29 mouse cellular contexts compared by ENCODE assay signal in the genomic region with DNA sequence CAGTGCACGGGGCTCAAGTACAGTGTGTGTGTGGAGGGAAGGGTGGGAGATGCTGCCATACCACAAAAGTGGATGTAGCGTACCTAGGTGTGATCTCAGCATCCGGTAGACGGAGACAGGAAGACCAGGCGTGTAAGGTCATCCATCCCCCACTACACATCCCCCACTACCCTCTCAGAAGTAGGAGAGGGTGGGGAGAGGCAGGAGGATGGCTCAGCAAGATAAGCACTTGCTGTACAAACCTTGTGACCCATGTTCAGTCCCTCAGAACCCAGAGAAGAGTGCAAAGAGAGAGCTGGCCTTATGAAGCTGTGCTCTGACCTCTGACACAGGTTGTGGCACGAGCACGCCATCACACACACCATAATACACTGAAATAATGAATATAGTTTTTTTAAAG. TPM values are rescaled to one million over a fixed set of nuclear protein-coding genes. Genes with fewer than 3 reads are reported as not detected.
DNase-seq lines count a peak whose midpoint lies in the region; ATAC-seq lines count a peak whose summit lies in the region.
"Had no signal": no experiment of that assay in that cellular context is flagged by ENCODE, and none has a peak within 500 bp of the region (broad histone marks: within the 10 kb centered on the region; RNA-seq: fewer than 3 reads in every experiment).

No protein-coding gene starts in this region.

- no peak for ATAC-seq in heart, embryonic 15.5 days (replicated peaks; ENCODE audit: insufficient number of reproducible peaks, insufficient read depth, low FRiP score, low read depth)
- ATAC-seq in heart, embryonic 12.5 days (ENCODE audit: insufficient number of reproducible peaks, low FRiP score) = no peak
- ATAC-seq in liver, embryonic 11.5 days (replicated peaks; ENCODE audit: low FRiP score) = peak; percentile 76
- ATAC-seq in liver, embryonic 13.5 days (ENCODE audit: low read depth) = peak; percentile 66
- no peak for ATAC-seq in midbrain, embryonic 14.5 days (ENCODE audit: low FRiP score, low TSS enrichment)
- ATAC-seq: activated CD4-positive, CD25-positive, alpha-beta regulatory T cell, adult 4 months; CD4-positive, CD25-positive, alpha-beta regulatory T cell, adult 4 months; forebrain, embryonic 15.5 days; hindbrain, postnatal 0 days; inflammation-experienced regulatory T-cells, adult 6 months; intestine, embryonic 16.5 days had no signal

- peaks cover 20% of the 10 kb centered on the region for H3K36me3 ChIP-seq in heart, embryonic 15.5 days
- peaks cover 41% of the 10 kb centered on the region for H3K36me3 ChIP-seq in heart, embryonic 12.5 days
- peaks cover 25% of the 10 kb centered on the region for H3K36me3 ChIP-seq in liver, embryonic 11.5 days (ENCODE audit: control insufficient read depth, insufficient read depth, low read length)
- H3K36me3 ChIP-seq in liver, embryonic 13.5 days = peaks cover 71% of the 10 kb centered on the region
- H3K36me3 ChIP-seq in midbrain, embryonic 14.5 days (ENCODE audit: control insufficient read depth, insufficient read depth, low read length) = peaks cover 71% of the 10 kb centered on the region

- no peak overlapping the region for H3K9ac ChIP-seq in heart, embryonic 15.5 days
- no peak overlapping the region for H3K9ac ChIP-seq in heart, embryonic 12.5 days
- H3K9ac ChIP-seq in liver, embryonic 11.5 days (ENCODE audit: low read depth, low read length) = peak overlapping the region; percentile 30; the same call in 1 of the 2 replicates
- H3K9ac ChIP-seq in liver, embryonic 13.5 days = no peak overlapping the region
- H3K9ac ChIP-seq in midbrain, embryonic 14.5 days (replicated peaks; ENCODE audit: low read length) = no peak overlapping the region
- H3K9ac ChIP-seq: embryonic facial prominence, embryonic 13.5 days; forebrain, embryonic 12.5 days; forebrain, embryonic 15.5 days; hindbrain, embryonic 14.5 days had no signal

- H3K4me2 ChIP-seq in heart, embryonic 15.5 days = no peak overlapping the region
- no peak overlapping the region for H3K4me2 ChIP-seq in heart, embryonic 12.5 days
- H3K4me2 ChIP-seq in liver, embryonic 11.5 days = no peak overlapping the region
- H3K4me2 ChIP-seq in liver, embryonic 13.5 days = no peak overlapping the region
- H3K4me2 ChIP-seq in midbrain, embryonic 14.5 days (ENCODE audit: low read length) = no peak overlapping the region
- H3K4me2 ChIP-seq: embryonic facial prominence, embryonic 13.5 days; forebrain, embryonic 12.5 days; forebrain, embryonic 15.5 days; hindbrain, embryonic 14.5 days had no signal

- H3K4me1 ChIP-seq in heart, embryonic 15.5 days (replicated peaks) = peaks cover 49% of the 10 kb centered on the region
- peaks cover 55% of the 10 kb centered on the region for H3K4me1 ChIP-seq in heart, embryonic 12.5 days (replicated peaks)
- peaks cover 6% of the 10 kb centered on the region for H3K4me1 ChIP-seq in liver, embryonic 11.5 days (replicated peaks; ENCODE audit: control insufficient read depth, insufficient read depth, low read length)
- peaks cover 23% of the 10 kb centered on the region for H3K4me1 ChIP-seq in liver, embryonic 13.5 days (replicated peaks)
- H3K4me1 ChIP-seq in midbrain, embryonic 14.5 days (ENCODE audit: control insufficient read depth, insufficient read depth, low read length) = no peaks in the 10 kb centered on the region
- H3K4me1 ChIP-seq: embryonic facial prominence, embryonic 13.5 days; forebrain, embryonic 12.5 days; forebrain, embryonic 15.5 days had no signal

- WGBS in heart, embryonic 15.5 days = 86% methylated on average over 7 of the region's 7 CpGs
- 83% methylated on average over 7 of the region's 7 CpGs for WGBS in heart, embryonic 12.5 days
- 80% methylated on average over 7 of the region's 7 CpGs for WGBS in liver, embryonic 11.5 days
- WGBS in liver, embryonic 13.5 days (ENCODE audit: insufficient replicate concordance) = 71% methylated on average over 7 of the region's 7 CpGs
- 95% methylated on average over 7 of the region's 7 CpGs for WGBS in midbrain, embryonic 14.5 days

- no peaks in the 10 kb centered on the region for H3K27me3 ChIP-seq in heart, embryonic 15.5 days
- H3K27me3 ChIP-seq in heart, embryonic 12.5 days (replicated peaks) = no peaks in the 10 kb centered on the region
- H3K27me3 ChIP-seq in liver, embryonic 11.5 days (replicated peaks; ENCODE audit: control insufficient read depth, insufficient read depth, low read length) = no peaks in the 10 kb centered on the region
- H3K27me3 ChIP-seq in liver, embryonic 13.5 days = no peaks in the 10 kb centered on the region
- no peaks in the 10 kb centered on the region for H3K27me3 ChIP-seq in midbrain, embryonic 14.5 days (ENCODE audit: control insufficient read depth, insufficient read depth, low read length)
- H3K27me3 ChIP-seq: embryonic facial prominence, embryonic 13.5 days; forebrain, embryonic 12.5 days; forebrain, embryonic 15.5 days had no signal

- H3K4me3 ChIP-seq in heart, embryonic 15.5 days = no peak overlapping the region
- H3K4me3 ChIP-seq in heart, embryonic 12.5 days = no peak overlapping the region
- no peak overlapping the region for H3K4me3 ChIP-seq in liver, embryonic 11.5 days (ENCODE audit: low read depth, low read length)
- H3K4me3 ChIP-seq in liver, embryonic 13.5 days (replicated peaks) = no peak overlapping the region
- no peak overlapping the region for H3K4me3 ChIP-seq in midbrain, embryonic 14.5 days (replicated peaks; ENCODE audit: low read depth, low read length)
- H3K4me3 ChIP-seq: embryonic facial prominence, embryonic 10.5 days; embryonic facial prominence, embryonic 13.5 days; erythroblast, embryonic 14.5 days; forebrain, embryonic 12.5 days; forebrain, embryonic 15.5 days had no signal

- H3K9me3 ChIP-seq in heart, embryonic 15.5 days (replicated peaks) = no peaks in the 10 kb centered on the region
- no peaks in the 10 kb centered on the region for H3K9me3 ChIP-seq in heart, embryonic 12.5 days (replicated peaks)
- H3K9me3 ChIP-seq in liver, embryonic 11.5 days (ENCODE audit: control insufficient read depth, low read length) = no peaks in the 10 kb centered on the region
- no peaks in the 10 kb centered on the region for H3K9me3 ChIP-seq in liver, embryonic 13.5 days (replicated peaks)
- H3K9me3 ChIP-seq in midbrain, embryonic 14.5 days (ENCODE audit: control insufficient read depth, low read length) = no peaks in the 10 kb centered on the region
- H3K9me3 ChIP-seq: embryonic facial prominence, embryonic 10.5 days; embryonic facial prominence, embryonic 13.5 days; forebrain, embryonic 12.5 days; forebrain, embryonic 15.5 days had no signal

- H3K27ac ChIP-seq in heart, embryonic 15.5 days = 0 out of 2 replicates have a peak overlapping the region, but pooled peaks have one; percentile 29
- no peak overlapping the region for H3K27ac ChIP-seq in heart, embryonic 12.5 days (ENCODE audit: poor library complexity, severe bottlenecking)
- no peak overlapping the region for H3K27ac ChIP-seq in liver, embryonic 11.5 days (ENCODE audit: low read depth, low read length)
- H3K27ac ChIP-seq in liver, embryonic 13.5 days = no peak overlapping the region
- no peak overlapping the region for H3K27ac ChIP-seq in midbrain, embryonic 14.5 days (replicated peaks; ENCODE audit: low read depth, low read length)
- H3K27ac ChIP-seq: embryonic facial prominence, embryonic 10.5 days; embryonic facial prominence, embryonic 13.5 days; forebrain, embryonic 12.5 days; forebrain, embryonic 15.5 days; hindbrain, embryonic 14.5 days; hindbrain, postnatal 0 days had no signal

- DNase-seq in liver, embryonic 11.5 days (ENCODE audit: low spot score) = no peak
- DNase-seq in liver = no peak
- DNase-seq in liver, embryonic 13.5 days = no peak
- DNase-seq in midbrain, embryonic 14.5 days = no peak
- DNase-seq: adrenal gland, adult 8-10 months; adrenal gland, postnatal 25 days; cerebellum, adult 11-12 months; cerebellum, adult 8-10 months; cerebellum, postnatal 10 days; cerebellum, postnatal 36 days; embryo, embryonic 11 days; gastrocnemius, postnatal 10 days; heart, adult 11 months; heart, postnatal 4 days had no signal

RNA-seq across cellular contexts. Expression of gene Gm10570, which starts 13.2 kb away (rescaled TPM):
- 0.98 and 1.0 TPM in 2 replicates for polyA plus RNA-seq in heart, embryonic 15.5 days (2015; fragmentation: Nextera tagmentation; extraction: Ambion mirVana)
- 0.88 and 1.5 TPM in 2 replicates for polyA plus RNA-seq in heart, embryonic 12.5 days (2016; fragmentation: Nextera tagmentation; extraction: Ambion mirVana)
- polyA plus RNA-seq in liver, embryonic 11.5 days (2014; fragmentation: Nextera tagmentation; extraction: Ambion mirVana) = not detected in 2 replicates
- not detected in 2 replicates for polyA plus RNA-seq in liver, embryonic 13.5 days (2015; fragmentation: Nextera tagmentation; extraction: Ambion mirVana)
- 0.65 TPM in 1 of 2 replicates, not detected in the other for polyA plus RNA-seq in midbrain, embryonic 14.5 days (2014; fragmentation: Nextera tagmentation; extraction: Ambion mirVana)
- polyA plus RNA-seq: activated CD4-positive, CD25-positive, alpha-beta regulatory T cell, adult 4 months; C2C12; CD4-positive, CD25-positive, alpha-beta regulatory T cell, adult 4 months; embryonic facial prominence, embryonic 10.5 days; embryonic facial prominence, embryonic 13.5 days; erythroblast, embryonic 14.5 days; forebrain, embryonic 12.5 days; hindbrain, embryonic 11.5 days; hindbrain, embryonic 14.5 days; inflammation-experienced regulatory T-cells, adult 6 months; intestine, embryonic 16.5 days had no signal

RNA-seq across cellular contexts. Expression of gene Fabp3, which starts 13.2 kb away (rescaled TPM):
- 1,204 and 1,729 TPM in 2 replicates for polyA plus RNA-seq in heart, embryonic 15.5 days (2015; fragmentation: Nextera tagmentation; extraction: Ambion mirVana)
- polyA plus RNA-seq in heart, embryonic 12.5 days (2016; fragmentation: Nextera tagmentation; extraction: Ambion mirVana) = 762 and 794 TPM in 2 replicates
- 5.0 and 6.4 TPM in 2 replicates for polyA plus RNA-seq in liver, embryonic 11.5 days (2014; fragmentation: Nextera tagmentation; extraction: Ambion mirVana)
- 1.5 and 2.8 TPM in 2 replicates for polyA plus RNA-seq in liver, embryonic 13.5 days (2015; fragmentation: Nextera tagmentation; extraction: Ambion mirVana)
- 170 and 260 TPM in 2 replicates for polyA plus RNA-seq in midbrain, embryonic 14.5 days (2014; fragmentation: Nextera tagmentation; extraction: Ambion mirVana)
- polyA plus RNA-seq: CD4-positive, CD25-positive, alpha-beta regulatory T cell, adult 4 months; erythroblast, embryonic 14.5 days had no signal

RNA-seq across cellular contexts. Expression of gene Zcchc17, which starts 38.1 kb away (rescaled TPM):
- polyA plus RNA-seq in heart, embryonic 15.5 days (2015; fragmentation: Nextera tagmentation; extraction: Ambion mirVana) = 43.2 and 48.7 TPM in 2 replicates
- polyA plus RNA-seq in heart, embryonic 12.5 days (2016; fragmentation: Nextera tagmentation; extraction: Ambion mirVana) = 46.2 and 48.2 TPM in 2 replicates
- 65.0 and 70.5 TPM in 2 replicates for polyA plus RNA-seq in liver, embryonic 11.5 days (2014; fragmentation: Nextera tagmentation; extraction: Ambion mirVana)
- polyA plus RNA-seq in liver, embryonic 13.5 days (2015; fragmentation: Nextera tagmentation; extraction: Ambion mirVana) = 50.2 and 57.6 TPM in 2 replicates
- 98.7 and 101 TPM in 2 replicates for polyA plus RNA-seq in midbrain, embryonic 14.5 days (2014; fragmentation: Nextera tagmentation; extraction: Ambion mirVana)

RNA-seq across cellular contexts. Expression of gene Snrnp40, which starts 38.3 kb away (rescaled TPM):
- polyA plus RNA-seq in heart, embryonic 15.5 days (2015; fragmentation: Nextera tagmentation; extraction: Ambion mirVana) = 62.7 and 81.1 TPM in 2 replicates
- 84.5 and 85.5 TPM in 2 replicates for polyA plus RNA-seq in heart, embryonic 12.5 days (2016; fragmentation: Nextera tagmentation; extraction: Ambion mirVana)
- 151 and 170 TPM in 2 replicates for polyA plus RNA-seq in liver, embryonic 11.5 days (2014; fragmentation: Nextera tagmentation; extraction: Ambion mirVana)
- 94.0 and 96.3 TPM in 2 replicates for polyA plus RNA-seq in liver, embryonic 13.5 days (2015; fragmentation: Nextera tagmentation; extraction: Ambion mirVana)
- polyA plus RNA-seq in midbrain, embryonic 14.5 days (2014; fragmentation: Nextera tagmentation; extraction: Ambion mirVana) = 98.8 and 113 TPM in 2 replicates

RNA-seq across cellular contexts. Expression of gene Serinc2, which starts 42.6 kb away (rescaled TPM):
- 6.3 and 11.3 TPM in 2 replicates for polyA plus RNA-seq in heart, embryonic 15.5 days (2015; fragmentation: Nextera tagmentation; extraction: Ambion mirVana)
- polyA plus RNA-seq in heart, embryonic 12.5 days (2016; fragmentation: Nextera tagmentation; extraction: Ambion mirVana) = 13.6 and 14.1 TPM in 2 replicates
- polyA plus RNA-seq in liver, embryonic 11.5 days (2014; fragmentation: Nextera tagmentation; extraction: Ambion mirVana) = 6.1 and 6.8 TPM in 2 replicates
- polyA plus RNA-seq in liver, embryonic 13.5 days (2015; fragmentation: Nextera tagmentation; extraction: Ambion mirVana) = 0.99 and 1.6 TPM in 2 replicates
- polyA plus RNA-seq in midbrain, embryonic 14.5 days (2014; fragmentation: Nextera tagmentation; extraction: Ambion mirVana) = 49.2 and 52.1 TPM in 2 replicates
- polyA plus RNA-seq: erythroblast, embryonic 14.5 days had no signal

Comparison
In these comparisons a context has a peak if more than half of its experiments do, and no peak if none do; other contexts are left out.
1. ATAC-seq: peak in liver, embryonic 11.5 days (single experiment) and liver, embryonic 13.5 days (single experiment); none in heart, embryonic 15.5 days (single experiment), heart, embryonic 12.5 days (single experiment) and midbrain, embryonic 14.5 days (single experiment).
2. RNA of gene Fabp3, which starts 13.2 kb away (polyA plus RNA-seq): 1,204 to 1,729 TPM in heart, embryonic 15.5 days, 762 to 794 TPM in heart, embryonic 12.5 days and 170 to 260 TPM in midbrain, embryonic 14.5 days; 5.0 to 6.4 TPM in liver, embryonic 11.5 days and 1.5 to 2.8 TPM in liver, embryonic 13.5 days; every median in the first group is over 10 times any median in the second.